ENCODE assay signal across 11 mouse cellular contexts in the genomic region with DNA sequence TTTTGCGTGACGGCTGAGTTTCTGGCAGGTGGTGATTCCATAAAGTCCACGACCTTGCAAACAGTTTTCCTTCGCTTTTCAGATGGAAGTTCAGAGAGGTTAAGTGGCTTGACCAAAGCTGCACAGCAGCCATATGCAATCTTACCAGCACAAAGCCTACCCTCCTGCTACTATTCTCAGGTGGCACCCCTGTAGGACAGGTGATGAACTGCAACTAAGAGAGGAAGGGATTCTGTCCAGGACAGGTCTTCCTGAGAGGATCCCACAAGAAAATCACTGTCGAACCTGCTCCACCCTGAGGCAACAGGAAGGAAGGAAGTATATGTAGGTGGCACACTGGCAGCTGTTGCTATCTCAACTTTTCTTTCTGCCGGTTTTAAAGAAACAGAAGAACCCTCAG. TPM values are rescaled to one million over a fixed set of nuclear protein-coding genes. Genes with fewer than 3 reads are reported as not detected.
DNase-seq lines count a peak whose midpoint lies in the region; ATAC-seq and TF ChIP-seq lines count a peak whose summit lies in the region.
"Had no signal": no experiment of that assay in that cellular context is flagged by ENCODE, and none has a peak within 500 bp of the region (broad histone marks: within the 10 kb centered on the region; RNA-seq: fewer than 3 reads in every experiment).

No protein-coding gene starts in this region.

- no peak for DNase-seq in embryonic facial prominence, embryonic 10.5 days (ENCODE audit: low spot score)
- DNase-seq in kidney, postnatal 25 days, result no peak
- DNase-seq in midbrain, postnatal 0 days (ENCODE audit: low spot score), result no peak
- DNase-seq in midbrain, embryonic 10.5 days (ENCODE audit: low spot score), result no peak
- DNase-seq in embryo, embryonic 9.5 days (ENCODE audit: extremely low spot score), result no peak
- DNase-seq: embryo, embryonic 11 days had no signal

- 0 out of 2 replicates have a peak, but pooled peaks cover 3% of the 10 kb centered on the region for H3K9me3 ChIP-seq in embryonic facial prominence, embryonic 12.5 days
- no peaks in the 10 kb centered on the region for H3K9me3 ChIP-seq in embryonic facial prominence, embryonic 10.5 days
- H3K9me3 ChIP-seq in kidney, embryonic 14.5 days (ENCODE audit: control insufficient read depth, low read length), result no peaks in the 10 kb centered on the region
- H3K9me3 ChIP-seq in midbrain, postnatal 0 days (ENCODE audit: low read length), result no peaks in the 10 kb centered on the region
- H3K9me3 ChIP-seq in midbrain, embryonic 10.5 days (replicated peaks), result peaks cover under 1% of the 10 kb centered on the region; the same call in 1 of the 2 replicates
- 0 out of 2 replicates have a peak, but pooled peaks cover 2% of the 10 kb centered on the region for H3K9me3 ChIP-seq in forebrain, embryonic 13.5 days (replicated peaks)
- H3K9me3 ChIP-seq: forebrain, embryonic 15.5 days; stomach, embryonic 15.5 days had no signal

- H3K4me2 ChIP-seq in embryonic facial prominence, embryonic 12.5 days (replicated peaks), result no peak overlapping the region
- no peak overlapping the region; the same call in 1 of the 2 replicates for H3K4me2 ChIP-seq in kidney, embryonic 14.5 days (replicated peaks; ENCODE audit: low read depth, low read length)
- H3K4me2 ChIP-seq in midbrain, postnatal 0 days (ENCODE audit: low read depth, low read length, poor library complexity, severe bottlenecking), result no peak overlapping the region
- H3K4me2 ChIP-seq in forebrain, embryonic 13.5 days, result no peak overlapping the region
- H3K4me2 ChIP-seq: forebrain, embryonic 15.5 days; stomach, embryonic 15.5 days had no signal

- peaks cover 29% of the 10 kb centered on the region for H3K4me1 ChIP-seq in embryonic facial prominence, embryonic 12.5 days
- H3K4me1 ChIP-seq in embryonic facial prominence, embryonic 10.5 days, result peaks cover 61% of the 10 kb centered on the region
- peaks cover 46% of the 10 kb centered on the region for H3K4me1 ChIP-seq in kidney, embryonic 14.5 days (ENCODE audit: control insufficient read depth, insufficient read depth, low read length)
- H3K4me1 ChIP-seq in midbrain, postnatal 0 days (ENCODE audit: insufficient read depth, low read length), result peaks cover 10% of the 10 kb centered on the region; the same call in 1 of the 2 replicates
- H3K4me1 ChIP-seq in midbrain, embryonic 10.5 days, result peaks cover 41% of the 10 kb centered on the region
- H3K4me1 ChIP-seq in forebrain, embryonic 13.5 days, result peaks cover 35% of the 10 kb centered on the region

- TF ChIP-seq CTCF in midbrain, postnatal 0 days (IDR thresholded peaks at IDR 0.05), result peak; percentile 26; the same call in 1 of the 2 replicates

- H3K27me3 ChIP-seq in embryonic facial prominence, embryonic 12.5 days, result no peaks in the 10 kb centered on the region
- H3K27me3 ChIP-seq in embryonic facial prominence, embryonic 10.5 days (replicated peaks; ENCODE audit: low read depth, poor library complexity, severe bottlenecking), result no peaks in the 10 kb centered on the region
- H3K27me3 ChIP-seq in kidney, embryonic 14.5 days (ENCODE audit: control insufficient read depth, insufficient read depth, low read length), result no peaks in the 10 kb centered on the region
- no peaks in the 10 kb centered on the region for H3K27me3 ChIP-seq in midbrain, postnatal 0 days (ENCODE audit: insufficient read depth, low read length)
- peaks cover 2% of the 10 kb centered on the region; the same call in 1 of the 2 replicates for H3K27me3 ChIP-seq in midbrain, embryonic 10.5 days (ENCODE audit: low read depth, poor library complexity, severe bottlenecking)
- H3K27me3 ChIP-seq in forebrain, embryonic 13.5 days, result no peaks in the 10 kb centered on the region
- H3K27me3 ChIP-seq: forebrain, embryonic 15.5 days; stomach, embryonic 15.5 days had no signal

- peaks cover 14% of the 10 kb centered on the region; the same call in 1 of the 2 replicates for H3K36me3 ChIP-seq in embryonic facial prominence, embryonic 12.5 days
- peaks cover 10% of the 10 kb centered on the region for H3K36me3 ChIP-seq in embryonic facial prominence, embryonic 10.5 days (replicated peaks)
- H3K36me3 ChIP-seq in kidney, embryonic 14.5 days (ENCODE audit: control insufficient read depth, insufficient read depth, low read length), result no peaks in the 10 kb centered on the region; the same call in 1 of the 2 replicates
- H3K36me3 ChIP-seq in midbrain, postnatal 0 days (ENCODE audit: insufficient read depth, low read length), result no peaks in the 10 kb centered on the region
- H3K36me3 ChIP-seq in midbrain, embryonic 10.5 days, result peaks cover 5% of the 10 kb centered on the region; the same call in 1 of the 2 replicates
- peaks cover 11% of the 10 kb centered on the region; the same call in 1 of the 2 replicates for H3K36me3 ChIP-seq in forebrain, embryonic 13.5 days (ENCODE audit: poor library complexity, severe bottlenecking)
- H3K36me3 ChIP-seq: forebrain, embryonic 15.5 days; stomach, embryonic 15.5 days had no signal

- 0 out of 2 replicates have a peak overlapping the region, but pooled peaks have one; percentile 9 for H3K9ac ChIP-seq in embryonic facial prominence, embryonic 12.5 days
- no peak overlapping the region for H3K9ac ChIP-seq in kidney, embryonic 14.5 days (ENCODE audit: low read depth, low read length)
- no peak overlapping the region for H3K9ac ChIP-seq in midbrain, postnatal 0 days (replicated peaks; ENCODE audit: low read length, poor library complexity, severe bottlenecking)
- no peak overlapping the region for H3K9ac ChIP-seq in forebrain, embryonic 13.5 days
- H3K9ac ChIP-seq: forebrain, embryonic 15.5 days; stomach, embryonic 15.5 days had no signal

- no peak overlapping the region for H3K4me3 ChIP-seq in embryonic facial prominence, embryonic 12.5 days
- H3K4me3 ChIP-seq in embryonic facial prominence, embryonic 10.5 days, result no peak overlapping the region; the same call in 1 of the 2 replicates
- H3K4me3 ChIP-seq in kidney, embryonic 14.5 days (ENCODE audit: low read length), result no peak overlapping the region
- no peak overlapping the region for H3K4me3 ChIP-seq in midbrain, postnatal 0 days (ENCODE audit: low read depth, low read length)
- H3K4me3 ChIP-seq in midbrain, embryonic 10.5 days, result no peak overlapping the region
- H3K4me3 ChIP-seq in forebrain, embryonic 13.5 days, result no peak overlapping the region
- H3K4me3 ChIP-seq: forebrain, embryonic 15.5 days; stomach, embryonic 15.5 days had no signal

- no peak overlapping the region for H3K27ac ChIP-seq in embryonic facial prominence, embryonic 12.5 days
- H3K27ac ChIP-seq in embryonic facial prominence, embryonic 10.5 days (replicated peaks), result no peak overlapping the region
- H3K27ac ChIP-seq in kidney, embryonic 14.5 days (ENCODE audit: low read depth, low read length), result peak overlapping the region; percentile 6; the same call in 1 of the 2 replicates
- H3K27ac ChIP-seq in midbrain, postnatal 0 days (ENCODE audit: low read depth, low read length), result no peak overlapping the region
- no peak overlapping the region for H3K27ac ChIP-seq in midbrain, embryonic 10.5 days (replicated peaks)
- H3K27ac ChIP-seq in forebrain, embryonic 13.5 days, result no peak overlapping the region
- H3K27ac ChIP-seq: forebrain, embryonic 15.5 days; stomach, embryonic 15.5 days had no signal

- ATAC-seq in embryonic facial prominence, embryonic 12.5 days (ENCODE audit: insufficient number of reproducible peaks, insufficient read depth, low FRiP score, low TSS enrichment), result no peak
- no peak for ATAC-seq in kidney, embryonic 14.5 days (ENCODE audit: low FRiP score, low TSS enrichment)
- no peak for ATAC-seq in midbrain, postnatal 0 days (ENCODE audit: low FRiP score)
- no peak for ATAC-seq in forebrain, embryonic 13.5 days

- WGBS in embryonic facial prominence, embryonic 12.5 days, result 59% methylated on average over 6 of the region's 6 CpGs
- 68% methylated on average over 6 of the region's 6 CpGs for WGBS in embryonic facial prominence, embryonic 10.5 days
- 61% methylated on average over 6 of the region's 6 CpGs for WGBS in kidney, embryonic 14.5 days
- 74% methylated on average over 6 of the region's 6 CpGs for WGBS in midbrain, postnatal 0 days
- WGBS in midbrain, embryonic 10.5 days, result 77% methylated on average over 6 of the region's 6 CpGs
- 69% methylated on average over 6 of the region's 6 CpGs for WGBS in forebrain, embryonic 13.5 days

RNA-seq across cellular contexts. Expression of gene Prdm11, which starts 17.1 kb away (rescaled TPM):
- polyA plus RNA-seq in embryonic facial prominence, embryonic 12.5 days (2016; fragmentation: Nextera tagmentation; extraction: Ambion mirVana), result 6.2 and 6.9 TPM in 2 replicates
- 2.9 and 3.5 TPM in 2 replicates for polyA plus RNA-seq in embryonic facial prominence, embryonic 10.5 days (2016; fragmentation: Nextera tagmentation; extraction: Ambion mirVana)
- polyA plus RNA-seq in kidney, embryonic 14.5 days (2014; fragmentation: Nextera tagmentation; extraction: Ambion mirVana), result 4.3 and 5.1 TPM in 2 replicates
- total RNA-seq in midbrain, postnatal 0 days (2014; rRNA removed), result 12.2 and 14.2 TPM in 2 replicates
- polyA plus RNA-seq in midbrain, postnatal 0 days (2015; fragmentation: Nextera tagmentation; extraction: Ambion mirVana), result 2.1 and 2.6 TPM in 2 replicates
- 1.5 and 1.7 TPM in 2 replicates for polyA plus RNA-seq in midbrain, embryonic 10.5 days (2016; fragmentation: Nextera tagmentation; extraction: Ambion mirVana)
- 1.4 and 1.9 TPM in 2 replicates for polyA plus RNA-seq in forebrain, embryonic 13.5 days (2015; fragmentation: Nextera tagmentation; extraction: Ambion mirVana)
